Mouse (Mus musculus) ZHBTc4 (cell line): ENCODE data around the gene Hoxa13.
A peak's percentile ranks its signal among the peaks of the same experiment; 100 is the strongest.

Source experiments
- DNase-seq: peaks from one replicate; pipeline ENCODE4 v3.0.0-alpha.2; 2011; ENCODE audit warnings: low read depth, low spot score

Hoxa13 gene

DNA sequence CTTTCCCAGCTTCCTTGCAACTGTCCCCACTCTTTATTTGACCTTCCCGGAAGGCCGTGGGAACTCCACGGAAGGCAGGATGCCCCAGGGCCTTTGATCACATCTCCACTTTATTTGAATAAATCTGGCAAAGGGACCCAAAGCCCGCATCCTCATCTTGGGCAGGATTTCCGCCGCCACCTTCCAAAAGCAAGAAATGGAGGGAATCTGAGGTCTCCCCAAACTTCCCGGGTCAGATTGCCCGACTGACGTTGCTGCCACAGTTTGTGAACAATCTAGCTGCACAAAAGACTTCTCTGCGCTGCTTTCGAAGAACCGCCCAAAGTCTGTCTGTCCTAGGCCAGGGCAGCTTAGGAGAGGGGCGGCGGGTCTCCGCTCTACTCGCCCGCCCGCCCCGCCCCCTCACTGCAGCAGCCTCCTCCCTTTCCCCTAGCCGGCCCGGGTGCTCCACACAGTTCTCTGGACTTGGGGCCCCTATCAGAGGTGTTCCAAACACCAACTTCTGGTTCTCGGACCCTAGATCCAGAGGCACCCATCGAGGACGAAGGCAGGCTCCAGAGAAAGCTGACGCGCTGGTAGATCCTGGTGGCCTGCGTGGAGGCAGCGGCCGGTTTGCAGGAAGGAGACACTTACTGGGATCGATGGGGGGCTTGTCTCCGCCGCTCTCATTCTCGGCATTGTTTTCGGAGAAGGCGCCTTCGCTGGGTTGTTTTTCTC is 35.6 kb downstream of the Hoxa13 start:
- peak; percentile 82 for DNase-seq

DNA sequence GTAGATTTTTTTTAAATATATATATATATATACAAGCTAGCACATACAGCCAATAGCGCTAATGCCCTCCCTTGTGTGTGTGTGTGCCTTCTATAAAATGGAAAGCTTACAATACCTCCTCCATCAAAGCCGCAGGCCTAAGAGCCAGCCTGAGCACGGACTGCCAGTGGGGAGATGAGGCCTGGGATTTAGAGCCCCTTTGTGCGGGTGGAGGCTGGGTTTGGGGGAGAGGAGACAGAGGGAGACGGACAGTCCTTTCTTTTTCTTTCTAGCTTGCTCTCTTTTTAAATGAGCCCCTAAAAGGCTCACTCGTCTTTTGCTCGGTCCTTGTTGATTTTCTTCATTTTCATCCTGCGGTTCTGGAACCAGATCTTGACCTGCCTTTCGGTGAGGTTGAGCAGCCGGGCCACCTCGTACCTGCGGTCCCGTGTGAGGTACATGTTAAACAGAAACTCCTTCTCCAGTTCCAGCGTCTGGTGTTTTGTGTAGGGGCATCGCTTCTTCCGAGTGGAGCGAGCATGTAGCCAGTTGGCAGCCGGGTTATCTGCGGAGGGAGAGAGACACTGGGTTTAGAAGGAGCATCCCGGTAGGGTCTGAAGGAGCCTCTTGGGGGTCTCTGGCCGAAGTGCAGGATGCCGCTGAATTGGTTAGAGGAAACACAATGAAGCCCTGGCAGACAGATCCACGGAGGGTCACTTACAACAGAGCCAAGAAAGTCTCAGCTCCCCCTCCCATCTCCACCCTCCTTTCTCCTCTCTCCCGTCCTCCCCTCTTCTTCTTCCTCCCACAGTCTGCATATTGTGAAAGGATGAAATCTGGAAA is 36.5 kb downstream of the Hoxa13 start:
- no peak for DNase-seq

DNA sequence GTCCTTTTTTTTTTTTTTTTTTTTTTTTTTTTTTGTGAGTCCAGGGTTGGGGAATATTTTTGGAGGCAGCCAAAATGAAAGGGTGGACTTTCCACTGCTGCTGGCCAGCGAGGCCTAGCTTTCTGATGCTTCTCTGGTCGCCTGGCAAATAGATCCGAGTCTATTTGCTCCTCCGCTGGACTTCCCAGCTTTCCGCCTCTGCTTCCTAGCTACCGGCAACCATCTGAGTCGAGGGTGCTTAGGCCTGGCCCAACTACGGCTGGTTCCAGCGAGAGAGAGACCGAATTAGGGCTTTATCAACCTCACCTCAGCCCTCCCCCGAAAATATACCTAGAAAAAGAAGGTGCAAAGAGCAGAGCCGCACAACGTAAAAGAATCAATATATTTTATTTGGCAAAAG is 38.0 kb downstream of the Hoxa13 start:
- DNase-seq: peak; percentile 4

DNA sequence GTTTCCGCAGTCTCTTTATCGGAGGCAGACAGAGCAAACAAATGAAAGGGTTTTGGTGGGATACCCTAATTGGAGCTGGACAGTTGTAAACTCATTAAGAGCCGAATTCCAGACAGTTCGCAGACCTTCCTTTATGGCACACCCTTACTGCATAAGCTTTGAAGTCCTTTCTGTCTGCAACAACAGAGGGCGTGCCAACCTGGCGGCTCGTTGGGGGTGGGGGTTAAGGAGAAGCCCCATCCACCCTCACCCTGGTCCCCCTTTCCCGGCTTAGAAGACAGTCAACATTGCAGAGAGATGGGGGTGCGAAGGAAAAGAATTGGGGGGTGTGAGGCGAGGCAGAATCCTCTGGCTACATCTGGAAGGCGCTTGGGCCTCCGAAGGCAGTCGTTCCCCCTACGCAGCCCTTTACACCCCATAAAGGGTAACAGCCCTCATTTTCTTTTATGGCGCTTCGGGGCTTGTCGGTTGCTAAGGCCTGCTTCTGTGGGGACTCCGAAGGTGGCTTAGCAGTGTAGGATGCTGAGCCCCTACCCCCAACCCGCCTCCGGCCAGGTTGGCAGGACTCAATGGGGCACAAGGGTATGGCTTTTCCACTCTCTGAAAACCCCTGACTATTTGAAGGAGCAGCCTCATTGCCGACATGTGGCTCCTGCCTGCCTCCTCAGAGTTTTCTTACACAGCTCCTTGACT is 38.5 kb downstream of the Hoxa13 start:
- DNase-seq: peak; percentile 16

DNA sequence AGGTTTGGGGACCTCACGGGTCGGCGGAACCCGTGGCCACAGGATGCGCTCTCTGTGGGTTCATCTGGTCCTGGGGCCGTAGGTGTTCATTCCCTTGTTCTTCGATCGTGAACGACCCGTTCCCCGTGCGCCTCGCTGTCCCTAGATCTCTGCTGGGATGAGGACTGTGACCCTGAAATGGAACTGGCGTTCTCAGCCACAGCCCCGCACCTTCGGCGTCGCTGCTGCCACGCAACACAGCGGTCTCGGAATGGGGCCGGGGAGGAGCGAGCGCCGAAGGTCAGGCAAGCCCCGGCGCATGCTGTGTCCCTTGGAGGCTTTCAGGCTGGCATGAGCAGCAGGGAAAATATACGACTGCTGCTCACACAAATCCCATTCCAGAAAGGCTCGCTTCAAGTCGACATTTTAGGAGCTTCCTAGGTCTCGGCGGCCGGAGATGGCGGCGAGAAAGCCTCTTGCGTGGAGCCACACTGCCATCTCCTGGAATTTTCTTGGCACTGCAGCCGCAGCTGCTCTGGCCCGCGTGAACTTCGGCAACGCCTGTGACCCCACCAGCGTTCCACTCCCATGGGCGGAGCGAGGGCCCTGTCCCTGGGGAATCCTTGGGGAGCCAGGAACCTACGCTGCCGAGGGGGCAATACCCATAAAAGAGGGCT is 39.2 kb downstream of the Hoxa13 start, which contains the start of gene Hoxa7:
Gene Hoxa7 (minus strand): TSS at position 518 of the 656 bp plus-strand sequence.
- peak; percentile 95 for DNase-seq

GRCm38 (mm10) chr6:52220865-52221310 is 39.8 kb downstream of the Hoxa13 start:
- DNase-seq: peak; percentile 33

- DNase-seq: peak; percentile 35
Observed at GRCm38 (mm10) chr6:52220003-52220864, 40.4 kb downstream of the Hoxa13 start.

DNA sequence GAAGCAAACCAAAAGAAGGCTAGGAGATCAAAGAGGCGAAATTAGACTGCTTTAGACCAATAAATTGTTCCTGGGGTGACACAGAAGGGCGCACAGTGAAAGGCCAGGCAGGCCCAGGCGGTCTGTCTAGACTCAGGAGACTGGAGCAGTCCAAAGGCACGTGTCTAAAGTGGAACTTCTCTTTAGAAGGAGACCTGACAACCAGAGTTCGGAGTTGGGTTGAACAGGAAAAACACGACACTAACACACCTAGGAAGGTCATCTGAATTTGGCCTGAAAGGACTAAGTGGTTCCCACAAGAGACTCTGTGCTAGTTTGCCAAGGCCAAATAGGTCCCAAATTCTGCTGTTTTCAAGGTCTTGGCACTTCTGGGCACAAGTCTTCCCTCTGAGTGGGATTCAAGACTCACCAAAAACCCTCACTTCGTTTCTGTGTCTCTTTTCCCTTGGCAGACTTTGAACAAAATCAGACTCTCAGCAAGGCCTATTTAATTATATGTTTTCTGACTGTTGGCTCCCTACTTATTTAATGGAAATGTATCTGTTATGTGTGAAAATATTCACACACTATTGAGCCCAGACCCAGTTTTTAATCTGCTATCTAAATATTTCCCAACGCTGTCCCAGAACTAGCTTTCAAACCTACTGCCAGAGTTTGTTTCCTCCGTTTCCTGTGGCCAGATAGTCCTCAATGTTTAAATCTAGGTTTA is 41.3 kb downstream of the Hoxa13 start:
- no peak for DNase-seq

GRCm38 (mm10) chr6:52218643-52219215 is 42.0 kb downstream of the Hoxa13 start:
- no peak for DNase-seq

DNA sequence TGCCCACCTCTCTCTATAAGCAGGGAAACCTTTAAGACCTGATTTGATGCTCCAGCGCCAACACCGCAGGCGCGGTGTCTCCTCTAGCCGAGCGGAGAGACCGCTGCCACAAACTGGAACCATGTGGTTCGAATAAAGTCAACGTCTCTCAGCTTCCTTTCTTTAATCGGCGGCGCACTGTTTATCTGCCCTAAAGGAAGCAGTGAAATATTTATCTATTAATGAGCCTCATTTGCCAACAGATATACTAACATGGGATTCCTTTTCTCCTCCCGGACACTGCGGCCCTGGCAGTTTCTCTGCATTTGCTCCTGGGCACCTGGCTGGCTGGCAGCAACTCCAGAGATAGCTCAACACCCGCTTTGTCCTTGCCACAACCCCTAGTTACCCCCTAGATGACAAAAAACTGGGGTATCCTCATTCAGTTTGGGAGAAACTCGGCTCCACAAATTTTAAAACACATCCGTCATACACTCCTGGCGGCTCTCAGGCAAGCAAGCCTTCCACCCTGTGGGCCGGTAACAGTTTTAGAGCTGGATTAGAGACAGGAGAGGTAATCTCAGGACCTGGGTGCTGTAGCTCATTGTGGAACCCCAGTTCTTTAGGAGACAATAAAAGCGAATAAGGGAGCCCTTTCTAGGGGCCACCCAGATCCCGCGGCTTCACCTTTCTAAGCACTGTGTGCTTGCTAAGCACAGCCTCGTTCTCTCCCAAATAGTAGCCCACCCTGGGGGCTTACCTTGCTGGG is 42.6 kb downstream of the Hoxa13 start:
- DNase-seq: peak; percentile 65

GRCm38 (mm10) chr6:52217459-52217768 is 43.3 kb downstream of the Hoxa13 start:
- DNase-seq: peak; percentile 87

GRCm38 (mm10) chr6:52216691-52217458 is 43.8 kb downstream of the Hoxa13 start:
- DNase-seq: peak; percentile 67

DNA sequence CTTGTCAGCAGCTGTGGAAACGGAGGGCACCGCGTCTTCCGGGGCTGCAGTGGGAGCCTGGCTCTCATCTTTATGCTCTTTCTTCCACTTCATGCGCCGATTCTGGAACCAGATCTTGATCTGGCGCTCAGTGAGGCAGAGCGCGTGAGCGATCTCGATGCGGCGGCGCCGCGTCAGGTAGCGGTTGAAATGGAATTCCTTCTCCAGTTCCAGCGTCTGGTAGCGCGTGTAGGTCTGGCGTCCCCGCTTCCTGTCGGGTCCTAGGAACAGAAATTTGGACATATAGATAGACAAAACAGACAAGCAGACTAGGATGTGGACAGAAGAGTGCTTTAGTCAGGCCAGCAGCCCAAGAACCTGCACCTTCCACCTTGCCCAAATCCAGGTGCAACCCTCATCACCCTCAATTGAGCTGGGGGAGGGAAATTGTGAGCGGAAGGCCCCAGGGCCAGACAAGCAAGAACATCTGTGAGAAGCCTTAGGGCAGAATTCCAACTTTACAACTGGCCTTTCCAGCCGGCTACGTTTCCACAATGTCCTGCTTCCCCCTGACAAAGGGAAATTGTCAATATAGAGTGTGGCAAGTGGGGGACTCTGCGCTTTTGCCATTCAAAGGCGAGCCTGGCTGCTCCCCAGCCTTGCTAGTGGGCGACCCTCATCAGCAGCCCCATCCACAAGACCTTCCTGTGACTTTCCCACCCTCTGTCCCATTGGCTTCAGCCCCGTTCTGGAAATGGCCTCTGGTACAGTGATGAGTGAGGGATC is 44.7 kb downstream of the Hoxa13 start:
- DNase-seq: peak; percentile 66

- peak; percentile 5 for DNase-seq
Observed at GRCm38 (mm10) chr6:52215070-52215469, 45.6 kb downstream of the Hoxa13 start.

DNA sequence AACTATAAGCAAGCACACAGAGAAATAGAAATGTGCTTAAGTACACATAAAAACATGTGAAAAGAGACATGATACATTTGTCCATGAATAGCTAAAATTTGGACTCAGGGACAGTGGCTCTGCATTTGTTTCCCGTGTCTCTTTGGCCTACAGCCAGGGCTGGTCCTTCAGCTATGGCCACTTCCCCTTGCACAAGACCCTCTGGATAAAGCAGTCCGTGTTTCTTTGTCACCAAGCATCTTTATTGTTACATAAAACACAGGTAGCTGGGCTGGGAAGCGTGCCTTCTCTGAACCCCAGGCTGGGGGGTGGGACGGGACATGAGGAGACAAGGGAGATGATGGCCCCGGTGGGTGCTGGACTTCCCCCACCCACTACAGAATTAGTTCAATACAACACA is 46.4 kb downstream of the Hoxa13 start:
- DNase-seq: no peak

DNA sequence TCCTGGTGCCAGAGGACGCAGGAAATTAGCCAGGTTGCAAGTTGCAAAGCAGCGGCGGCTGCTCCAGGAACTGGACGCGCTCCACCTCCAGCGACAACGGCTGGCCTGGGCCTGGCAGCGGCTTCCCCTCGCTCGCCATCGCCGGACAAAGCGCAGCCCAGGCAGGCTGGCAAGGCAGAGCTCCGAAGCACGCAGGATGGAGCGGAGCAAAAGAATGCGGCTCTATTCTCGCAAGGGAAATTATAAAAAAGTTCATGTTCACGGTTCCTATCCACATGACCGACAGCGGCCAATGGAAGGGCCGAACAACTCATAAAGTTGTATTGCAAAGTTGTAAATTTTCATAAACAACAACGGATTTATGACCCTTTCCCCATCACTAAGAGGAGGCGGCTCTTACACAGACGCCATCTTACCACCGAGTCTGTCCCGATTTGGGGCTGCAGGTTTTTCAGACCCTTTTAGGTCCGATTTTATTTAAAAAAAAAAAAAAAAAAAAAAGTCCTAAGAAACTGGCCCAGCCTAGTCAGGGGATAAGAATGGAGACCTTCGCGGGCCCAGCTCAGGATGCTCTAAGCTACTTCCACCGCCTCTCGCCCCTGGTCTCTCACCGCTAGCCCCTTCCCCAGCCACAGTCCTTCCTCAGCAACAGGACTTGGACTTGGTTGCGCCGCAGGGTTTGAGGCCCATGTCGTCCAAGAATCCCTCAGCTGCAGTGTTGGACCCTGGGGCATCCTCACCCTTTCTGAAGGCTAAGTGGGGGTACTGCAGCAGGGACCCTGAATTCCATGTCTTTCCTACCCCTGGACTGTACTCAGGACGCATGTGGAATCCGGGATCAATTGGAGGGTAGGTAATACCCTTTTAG is 47.3 kb downstream of the Hoxa13 start, which contains the start of the genes Hoxa3 and Gm28308:
Gene Hoxa3 (minus strand): TSS at position 218 of the 868 bp plus-strand sequence.
Gene Gm28308 (minus strand): TSS at position 221 of the 868 bp plus-strand sequence.
- DNase-seq: peak; percentile 10
